Mouse (Mus musculus) heart, postnatal 4 days (tissue): ENCODE data around the gene Tmem38a. TPM values are rescaled to one million over a fixed set of nuclear protein-coding genes. Genes with fewer than 3 reads are reported as not detected.
A peak's percentile ranks its signal among the peaks of the same experiment; 100 is the strongest.

Experiments used
- DNase-seq: peaks from one replicate; pipeline ENCODE4 v3.0.0; 2021
- total RNA-seq, 2 experiments: library from RNA; stranded (reverse); gene quantifications; 2 replicates each; pipeline ENCODE4 v1.2.3; 2021

The Tmem38a gene
- 100 to 1,000 TPM; 213 to 221 TPM for total RNA-seq

DNA sequence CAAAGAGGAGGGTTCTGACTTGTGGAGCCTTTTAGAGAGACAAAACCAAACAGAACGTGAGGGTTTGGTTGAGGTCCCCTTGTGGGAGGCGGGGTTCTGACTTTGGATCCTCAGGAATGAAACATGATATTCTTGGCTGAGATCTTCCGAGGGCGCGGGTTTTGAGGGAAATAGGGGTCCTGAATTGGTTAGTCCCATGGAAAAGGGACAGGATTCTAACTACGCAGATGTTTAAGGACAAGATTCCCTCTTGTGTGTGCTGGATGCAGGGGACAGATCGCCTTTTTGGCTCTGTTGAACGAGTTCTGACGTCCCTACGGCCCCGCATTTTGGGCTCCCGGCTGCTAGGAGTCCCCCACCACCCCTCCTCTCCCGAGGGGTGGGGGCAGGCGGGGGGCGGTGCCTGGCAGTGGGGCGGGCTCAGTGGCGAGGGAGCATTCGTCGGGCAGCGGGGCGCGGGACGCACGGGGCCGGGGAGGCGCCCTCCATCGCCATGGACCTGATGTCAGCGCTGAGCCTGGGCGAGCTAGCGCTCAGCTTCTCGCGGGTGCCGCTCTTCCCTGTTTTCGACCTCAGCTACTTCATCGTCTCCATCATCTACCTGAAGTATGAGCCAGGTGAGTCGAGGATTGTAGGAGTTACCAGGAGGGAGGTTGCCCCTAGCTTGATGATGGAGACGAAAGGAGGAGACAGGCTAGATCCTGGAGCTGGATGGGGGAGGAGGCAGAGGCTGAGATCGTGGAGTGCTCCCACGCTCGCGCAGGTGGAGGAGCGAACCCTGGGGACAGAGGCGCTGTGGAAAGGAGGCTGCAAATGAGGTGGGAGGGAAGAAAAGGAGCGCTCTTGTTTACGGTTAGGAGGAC is at the start of gene Tmem38a:
Tmem38a (plus strand) TSS at position 445 of the 863 bp plus-strand sequence.
- DNase-seq: peak; percentile 90

DNA sequence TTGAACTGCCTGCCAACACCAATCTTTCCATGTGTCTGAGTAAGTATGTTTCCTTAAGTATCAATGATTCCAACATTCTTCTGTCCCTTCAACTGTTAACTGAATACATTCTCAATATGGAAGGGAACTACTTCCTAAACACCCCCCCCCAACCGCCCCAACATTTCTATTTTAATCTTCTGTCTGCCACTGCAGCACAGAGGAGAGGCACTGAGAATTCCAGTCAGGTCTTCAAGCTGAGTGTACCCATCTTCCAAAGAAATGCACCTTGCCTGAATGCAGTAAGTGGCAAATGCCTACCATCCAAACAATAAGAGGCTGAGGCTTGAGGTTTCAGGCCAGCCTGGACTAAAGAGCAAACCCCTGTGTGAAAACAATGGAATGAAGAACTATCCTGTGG is 39.8 kb upstream of the Tmem38a start:
- no peak for DNase-seq

DNA sequence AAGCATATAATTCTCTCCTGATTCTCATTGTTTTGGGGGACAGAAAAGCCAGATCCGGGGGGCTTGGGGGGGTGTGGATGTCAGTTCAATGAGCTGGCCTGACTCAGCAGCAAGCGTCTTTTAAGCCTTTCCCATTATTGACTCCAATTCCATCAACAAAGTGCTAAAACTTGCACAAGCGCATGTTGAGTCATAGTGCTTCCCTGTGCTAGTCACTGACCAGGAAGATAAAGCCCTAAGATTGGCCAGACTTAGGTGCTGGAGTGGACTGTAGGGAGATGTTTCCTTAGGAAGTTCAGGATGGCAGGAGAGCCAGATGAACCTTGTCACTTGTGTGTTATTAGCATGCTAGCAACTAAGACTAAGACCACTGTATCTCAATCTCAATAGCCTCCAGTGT is 37.0 kb upstream of the Tmem38a start:
- no peak for DNase-seq

DNA sequence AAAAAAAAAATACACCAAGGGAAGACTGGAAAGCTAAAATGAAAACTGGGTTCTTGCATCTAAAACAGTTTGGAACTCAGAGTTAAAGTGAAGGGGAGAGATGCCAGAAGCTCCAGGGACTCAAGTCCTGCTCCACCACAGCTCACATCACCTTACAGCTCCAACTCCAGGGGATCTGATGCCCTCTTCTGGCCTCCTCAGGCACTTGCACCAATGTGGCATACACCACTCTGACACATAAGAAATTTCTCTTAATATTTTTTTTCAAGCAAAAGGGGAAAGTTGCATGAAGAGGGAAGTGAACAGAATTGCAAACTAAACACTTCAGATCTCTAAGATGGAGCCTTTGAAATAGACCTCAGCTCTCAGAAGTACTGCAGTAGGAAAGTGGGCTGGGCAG is 32.6 kb upstream of the Tmem38a start:
- DNase-seq: peak; percentile 24

DNA sequence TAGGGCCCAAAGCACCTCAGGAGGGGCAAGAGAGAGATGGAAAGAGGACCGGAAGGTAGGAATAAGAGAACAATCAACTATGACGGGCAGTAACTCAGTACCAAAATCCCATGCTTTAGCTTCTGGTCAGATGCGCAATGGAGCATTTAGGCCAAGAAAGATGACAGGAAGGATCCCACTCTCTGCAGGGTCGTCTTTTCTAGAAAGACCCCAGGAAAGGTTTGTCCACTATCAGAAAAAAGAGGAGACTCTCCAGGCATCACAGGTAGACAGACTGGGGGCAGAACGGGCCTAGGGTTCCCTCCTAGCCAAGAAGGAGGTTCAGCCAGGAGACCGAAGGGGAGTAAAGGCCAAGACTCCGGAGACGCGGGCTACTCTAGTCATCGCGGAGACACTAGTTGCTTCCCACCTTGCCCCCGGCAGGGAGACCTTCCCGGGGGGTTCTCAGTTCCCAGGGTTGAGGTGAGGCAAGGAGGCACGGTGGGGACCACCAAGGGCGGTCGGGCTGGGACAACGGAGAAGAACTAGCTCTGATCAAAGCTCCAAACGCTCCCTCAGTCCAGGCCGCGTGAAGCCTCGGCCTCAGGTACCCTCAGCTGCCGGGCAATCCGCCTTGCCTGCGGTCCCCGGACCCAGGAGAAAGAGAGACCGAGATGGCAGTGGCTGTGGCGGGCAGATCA is 24.6 kb upstream of the Tmem38a start:
- DNase-seq: no peak

- peak; percentile 98 for DNase-seq
Measured at GRCm38 (mm10) chr8:72547802-72548643, 23.8 kb upstream of the Tmem38a start, which contains the start of gene Med26. TSS of gene Med26 (minus strand) at chr8:72548270.

- DNase-seq: no peak
Measured at GRCm38 (mm10) chr8:72548644-72549313, 23.1 kb upstream of the Tmem38a start.

DNA sequence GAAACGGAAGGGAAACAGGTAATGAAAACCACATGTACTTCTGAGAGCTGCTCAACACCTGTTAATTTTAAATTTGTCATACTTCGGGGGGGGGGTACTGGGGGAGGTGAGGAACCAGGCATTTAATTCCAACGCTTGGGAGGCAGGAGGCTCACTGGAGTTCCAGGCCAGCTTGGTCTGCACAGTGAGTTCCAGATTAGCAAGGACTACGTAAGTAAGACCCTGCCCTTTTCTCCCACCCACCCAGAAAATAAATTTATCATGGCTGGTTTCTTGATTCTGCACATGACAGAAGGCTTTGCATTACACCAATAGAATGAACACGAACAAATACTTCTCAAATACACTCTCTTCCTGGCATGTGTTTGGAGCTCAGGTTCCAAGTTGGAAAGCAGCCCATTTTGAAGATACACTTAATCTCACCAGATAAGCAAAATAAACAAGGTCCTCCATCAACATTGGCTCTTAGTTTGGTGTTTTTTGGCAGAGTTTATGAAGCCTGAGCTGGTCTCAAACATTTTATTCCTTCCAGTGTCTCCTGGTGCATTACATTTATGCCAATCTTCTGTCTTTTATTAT is 22.5 kb upstream of the Tmem38a start:
- no peak for DNase-seq

- DNase-seq: no peak
Measured at GRCm38 (mm10) chr8:72555770-72556169, 16.1 kb upstream of the Tmem38a start.

GRCm38 (mm10) chr8:72561111-72561689 is 10.7 kb upstream of the Tmem38a start:
- DNase-seq: no peak

GRCm38 (mm10) chr8:72565970-72566369 is 5.9 kb upstream of the Tmem38a start:
- no peak for DNase-seq

- peak; percentile 98 for DNase-seq
Measured at GRCm38 (mm10) chr8:72570633-72571610, 933 bp upstream of the Tmem38a start, which contains the start of gene Smim7. TSS of gene Smim7 (minus strand) at chr8:72571088.

- peak; percentile 50 for DNase-seq
Measured at GRCm38 (mm10) chr8:72572507-72572906, 652 bp downstream of the Tmem38a start.

DNA sequence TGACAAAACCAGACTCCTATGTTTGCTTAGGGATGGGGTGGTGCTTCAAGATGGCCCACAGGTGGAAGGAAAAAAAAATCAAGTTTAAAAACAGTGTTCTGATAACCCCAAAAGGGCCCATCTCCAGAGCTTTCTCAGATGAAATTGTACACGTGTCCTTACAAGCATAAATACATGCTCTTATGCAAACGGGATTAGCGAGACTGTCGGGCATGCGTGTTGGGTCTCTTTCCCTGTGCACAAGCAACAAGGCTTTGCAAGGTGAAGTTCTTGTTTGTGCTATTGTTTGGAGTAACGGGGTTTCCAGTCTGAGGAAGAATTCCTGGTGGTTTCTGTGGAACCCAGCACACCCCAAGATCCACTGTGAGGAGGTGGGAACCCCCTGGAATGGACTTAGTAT is 1.6 kb downstream of the Tmem38a start:
- DNase-seq: no peak

GRCm38 (mm10) chr8:72575915-72576314 is 4.1 kb downstream of the Tmem38a start:
- no peak for DNase-seq

GRCm38 (mm10) chr8:72577266-72577665 is 5.4 kb downstream of the Tmem38a start:
- DNase-seq: no peak

DNA sequence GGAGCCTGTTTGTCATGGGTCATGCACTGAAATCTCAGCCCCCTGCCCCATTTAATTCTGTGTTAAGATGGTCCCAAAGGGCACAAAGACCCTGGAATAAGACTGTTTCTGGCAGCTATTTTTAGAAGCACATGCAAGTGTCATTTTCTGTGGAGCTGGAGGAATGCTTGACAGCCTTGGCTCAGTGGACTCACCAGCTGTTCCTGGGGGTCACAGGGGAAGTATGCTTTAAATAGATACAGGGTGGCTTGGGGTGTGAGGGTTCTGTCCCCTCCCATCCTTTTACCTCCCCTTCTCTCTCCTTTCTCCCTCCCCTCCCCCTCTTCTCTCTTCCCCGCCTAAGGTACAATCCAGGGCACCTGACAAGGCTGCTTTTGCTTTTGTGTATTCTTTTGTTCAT is 6.1 kb downstream of the Tmem38a start:
- DNase-seq: peak; percentile 35

- DNase-seq: peak; percentile 36
Measured at GRCm38 (mm10) chr8:72579374-72579773, 7.5 kb downstream of the Tmem38a start.

DNA sequence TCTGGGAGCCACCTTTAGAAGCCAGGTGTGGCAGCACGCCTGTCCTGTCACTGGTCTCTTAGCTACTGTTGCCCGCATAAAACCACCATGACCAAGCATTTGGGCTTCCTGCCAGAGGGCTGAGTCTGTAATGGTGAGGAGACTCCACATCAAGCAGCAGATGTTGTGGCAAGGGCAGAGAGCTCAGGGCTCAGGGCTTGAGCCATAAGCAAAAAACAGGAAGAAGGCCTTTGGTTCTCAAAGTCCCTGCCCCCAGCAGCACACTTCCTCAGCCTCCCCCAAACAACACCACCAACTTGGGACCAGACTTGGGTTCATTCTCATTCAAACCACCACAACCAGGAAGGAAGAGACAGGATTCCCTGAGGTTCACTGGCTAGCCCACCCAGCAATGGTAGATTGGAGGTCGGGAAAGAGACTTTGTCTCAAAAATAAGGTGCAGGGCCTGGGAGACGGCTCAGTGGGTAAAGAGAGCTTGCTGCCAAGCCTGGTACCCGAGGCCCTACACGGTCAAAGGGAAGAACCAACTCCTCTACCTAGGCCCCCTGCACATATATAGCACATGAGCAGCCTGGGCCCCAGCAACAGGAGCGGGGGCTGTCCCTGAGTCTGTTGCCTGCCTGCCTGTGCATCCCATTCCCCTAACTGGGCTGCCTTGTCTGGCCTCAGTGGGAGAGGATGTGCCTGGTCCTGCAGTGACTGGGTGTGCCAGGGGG is 11.4 kb downstream of the Tmem38a start:
- peak; percentile 72 for DNase-seq
